Mouse (Mus musculus): Measurements from ENCODE around the gene Fam209.

DNA sequence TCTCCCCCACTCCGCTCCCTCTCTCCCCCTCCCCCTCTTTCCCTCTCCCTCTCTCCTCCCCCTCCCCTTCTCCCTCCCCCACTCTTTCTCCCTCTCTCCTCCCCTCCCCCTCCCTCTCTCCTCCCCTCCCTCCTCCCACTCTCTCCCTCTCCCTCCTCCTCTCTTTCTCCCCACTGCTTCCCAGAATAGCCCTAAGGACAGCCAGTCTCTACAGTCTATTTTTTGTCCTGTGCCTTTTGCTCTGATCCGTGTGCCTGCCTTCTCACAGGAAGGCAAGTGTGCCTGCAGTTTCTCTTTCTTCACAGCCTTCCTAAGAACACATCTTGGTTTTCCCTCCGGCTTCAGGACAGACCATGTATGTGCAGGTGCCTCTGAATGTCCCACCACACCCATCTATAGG lies 5.0 kb downstream of the Fam209 start:
- TF ChIP-seq CTCF (IDR thresholded peaks at IDR 0.05; ENCODE audit: low read depth) (no peak), EP300 (IDR thresholded peaks at IDR 0.05; ENCODE audit: low read depth) (no peak)
